Mouse (Mus musculus): ENCODE measurements around the gene Esp3. TPM values are rescaled to one million over a fixed set of nuclear protein-coding genes. Genes with fewer than 3 reads are reported as not detected.
"Not testable (repeated sequence)": the region's sequence is repeated elsewhere in the genome, so short reads cannot be mapped to it uniquely, and the experiment has no call there.

The Esp3 gene
- total RNA-seq (2012; rRNA removed) (not detected in 2 replicates), polyA plus RNA-seq (2012; ENCODE audit: insufficient read depth in 1 of 2, insufficient read length in 2 of 2, low read depth in 1 of 2, low replicate concordance in 2 of 2, missing spikeins in 1 of 2) (not detected)

GRCm38 (mm10) chr17:40631775-40632174, at the start of gene Esp3:
Esp3 (plus strand) TSS chr17:40632075.
- not testable (repeated sequence) for H3K36me3 ChIP-seq (ENCODE audit: control insufficient read depth in 1 of 2, insufficient read depth in 2 of 2, low read length in 2 of 2); H3K9ac ChIP-seq (ENCODE audit: control insufficient read depth, low read depth, low read length, poor library complexity, severe bottlenecking); DNase-seq (ENCODE audit: low read depth, low spot score); H3K9me3 ChIP-seq (replicated peaks; ENCODE audit: insufficient read depth, low read length); H3K27me3 ChIP-seq (ENCODE audit: control insufficient read depth in 1 of 2, insufficient read depth in 2 of 2, low read length in 2 of 2); H3K27ac ChIP-seq (ENCODE audit: control insufficient read depth, low read depth, low read length); H3K79me2 ChIP-seq (ENCODE audit: control insufficient read depth, insufficient read depth, low read length, poor library complexity); H3K4me3 ChIP-seq (ENCODE audit: control insufficient read depth in 1 of 2, insufficient read depth in 1 of 2, low read depth in 2 of 2, low read length in 2 of 2); H3K4me1 ChIP-seq (ENCODE audit: control insufficient read depth in 1 of 2, insufficient read depth in 2 of 2, low read length in 2 of 2)

- H3K79me2 ChIP-seq (ENCODE audit: control insufficient read depth, insufficient read depth, low read length, poor library complexity); H3K9me3 ChIP-seq (replicated peaks; ENCODE audit: insufficient read depth, low read length); H3K27me3 ChIP-seq (ENCODE audit: control insufficient read depth in 1 of 2, insufficient read depth in 2 of 2, low read length in 2 of 2); H3K27ac ChIP-seq (ENCODE audit: control insufficient read depth, low read depth, low read length); DNase-seq (ENCODE audit: low read depth, low spot score); H3K9ac ChIP-seq (ENCODE audit: control insufficient read depth, low read depth, low read length, poor library complexity, severe bottlenecking); H3K36me3 ChIP-seq (ENCODE audit: control insufficient read depth in 1 of 2, insufficient read depth in 2 of 2, low read length in 2 of 2); H3K4me3 ChIP-seq (ENCODE audit: control insufficient read depth in 1 of 2, insufficient read depth in 1 of 2, low read depth in 2 of 2, low read length in 2 of 2); H3K4me1 ChIP-seq (ENCODE audit: control insufficient read depth in 1 of 2, insufficient read depth in 2 of 2, low read length in 2 of 2): not testable (repeated sequence)
These were observed 48.0 kb upstream of the Esp3 start for GRCm38 (mm10) chr17:40583906-40584305.

- H3K9ac ChIP-seq (ENCODE audit: control insufficient read depth, low read depth, low read length, poor library complexity, severe bottlenecking): no peak overlapping the region
- no peak overlapping the region for H3K4me3 ChIP-seq (ENCODE audit: control insufficient read depth in 1 of 2, insufficient read depth in 1 of 2, low read depth in 2 of 2, low read length in 2 of 2)
- H3K79me2 ChIP-seq (ENCODE audit: control insufficient read depth, insufficient read depth, low read length, poor library complexity): no peaks in the 10 kb centered on the region
- H3K27ac ChIP-seq (ENCODE audit: control insufficient read depth, low read depth, low read length): no peak overlapping the region
- no peak for TF ChIP-seq GATA1 (IDR thresholded peaks at IDR 0.05; ENCODE audit: low read depth, low read length)
- TF ChIP-seq ZKSCAN1 (IDR thresholded peaks at IDR 0.05; ENCODE audit: low read depth, low read length): no peak
- TF ChIP-seq MYC (IDR thresholded peaks at IDR 0.05; ENCODE audit: low read depth, low read length): no peak
- TF ChIP-seq SIN3A (IDR thresholded peaks at IDR 0.05; ENCODE audit: low read length): no peak
- TF ChIP-seq ZNF384 (IDR thresholded peaks at IDR 0.05; ENCODE audit: low read depth, low read length): no peak
- DNase-seq (ENCODE audit: low read depth, low spot score): no peak
- no peaks in the 10 kb centered on the region for H3K4me1 ChIP-seq (ENCODE audit: control insufficient read depth in 1 of 2, insufficient read depth in 2 of 2, low read length in 2 of 2)
- no peaks in the 10 kb centered on the region for H3K27me3 ChIP-seq (ENCODE audit: control insufficient read depth in 1 of 2, insufficient read depth in 2 of 2, low read length in 2 of 2)
- no peaks in the 10 kb centered on the region for H3K36me3 ChIP-seq (ENCODE audit: control insufficient read depth in 1 of 2, insufficient read depth in 2 of 2, low read length in 2 of 2)
- no peaks in the 10 kb centered on the region for H3K9me3 ChIP-seq (replicated peaks; ENCODE audit: insufficient read depth, low read length)
These were observed 40.6 kb upstream of the Esp3 start for GRCm38 (mm10) chr17:40591297-40591696.

- Histone ChIP-seq H3K4me3 (ENCODE audit: control insufficient read depth in 1 of 2, insufficient read depth in 1 of 2, low read depth in 2 of 2, low read length in 2 of 2) (no peak within 1 kb of the TSS), H3K4me1 (ENCODE audit: control insufficient read depth in 1 of 2, insufficient read depth in 2 of 2, low read length in 2 of 2) (no peaks in the 10 kb centered on the region), H3K9me3 (replicated peaks; ENCODE audit: insufficient read depth, low read length) (no peaks in the 10 kb centered on the region), H3K27ac (ENCODE audit: control insufficient read depth, low read depth, low read length) (no peak within 1 kb of the TSS), H3K9ac (ENCODE audit: control insufficient read depth, low read depth, low read length, poor library complexity, severe bottlenecking) (no peak within 1 kb of the TSS), H3K36me3 (ENCODE audit: control insufficient read depth in 1 of 2, insufficient read depth in 2 of 2, low read length in 2 of 2) (no peaks in the 10 kb centered on the region; a peak in 1 of 4 replicates), H3K27me3 (ENCODE audit: control insufficient read depth in 1 of 2, insufficient read depth in 2 of 2, low read length in 2 of 2) (no peaks in the 10 kb centered on the region), H3K79me2 (ENCODE audit: control insufficient read depth, insufficient read depth, low read length, poor library complexity) (no peaks in the 10 kb centered on the region)
- no peak for TF ChIP-seq GABPA (IDR thresholded peaks at IDR 0.05; ENCODE audit: low read depth, low read length)
- TF ChIP-seq UBTF (IDR thresholded peaks at IDR 0.05; ENCODE audit: borderline replicate concordance, insufficient read depth, low read depth, low read length): no peak
- no peak for TF ChIP-seq MAZ (IDR thresholded peaks at IDR 0.05; ENCODE audit: low read depth, low read length)
- no peak for TF ChIP-seq TAL1 (IDR thresholded peaks at IDR 0.05; ENCODE audit: low read length)
- no peak for TF ChIP-seq ZKSCAN1 (IDR thresholded peaks at IDR 0.05; ENCODE audit: low read depth, low read length)
- no peak for TF ChIP-seq HCFC1 (IDR thresholded peaks at IDR 0.05; ENCODE audit: low read depth, low read length)
- no peak for TF ChIP-seq NELFE (IDR thresholded peaks at IDR 0.05; ENCODE audit: low read depth, low read length)
- TF ChIP-seq EP300 (IDR thresholded peaks at IDR 0.05; ENCODE audit: low read depth in 1 of 2, low read length in 2 of 2): no peak
- no peak for DNase-seq (ENCODE audit: low read depth, low spot score)
These were observed 33.6 kb upstream of the Esp3 start, which contains the start of gene Esp4 for GRCm38 (mm10) chr17:40598294-40598693. Esp4 (plus strand) TSS chr17:40598594.

Data from MEL (cell line).